Mouse (Mus musculus) midbrain, embryonic 16.5 days (tissue): ENCODE measurements around the gene Lsm2. TPM values are rescaled to one million over a fixed set of nuclear protein-coding genes. Genes with fewer than 3 reads are reported as not detected.
A peak's percentile ranks its signal among the peaks of the same experiment; 100 is the strongest.
"Not testable (repeated sequence)": the region's sequence is repeated elsewhere in the genome, so short reads cannot be mapped to it uniquely, and the experiment has no call there.

Experiments used
- ATAC-seq: fragments of 200-750 bp; cut with Nextera tagmentation; 2 replicates; pipeline ENCODE4 v1.8.0; 2017; ENCODE audit warnings: moderate TSS enrichment
- H3K27ac ChIP-seq: fragments of 300-500 bp; sonication (generic); 2 replicates; pipeline ENCODE4 v1.5.1; 2014; ENCODE audit warnings: mild to moderate bottlenecking, low read length, mixed read lengths
- H3K27me3 ChIP-seq: fragments of 300-500 bp; sonication (generic); 2 replicates; pipeline ENCODE4 v1.6.1; 2014; ENCODE audit warnings: low read depth, low read length, mixed read lengths; ENCODE audit not compliant: control insufficient read depth, insufficient read depth
- H3K36me3 ChIP-seq: fragments of 300-500 bp; sonication (generic); 2 replicates; pipeline ENCODE4 v1.6.1; 2014; ENCODE audit warnings: mild to moderate bottlenecking, low read length, moderate library complexity, mixed read lengths; ENCODE audit not compliant: control insufficient read depth, insufficient read depth
- H3K4me1 ChIP-seq: fragments of 300-500 bp; sonication (generic); 2 replicates; pipeline ENCODE4 v1.6.1; 2014; ENCODE audit warnings: mild to moderate bottlenecking, low read length, mixed read lengths; ENCODE audit not compliant: control insufficient read depth, insufficient read depth
- H3K4me2 ChIP-seq: fragments of 300-500 bp; sonication (generic); 2 replicates; pipeline ENCODE4 v1.6.1; 2014; ENCODE audit warnings: mild to moderate bottlenecking, low read length, mixed read lengths
- H3K4me3 ChIP-seq: fragments of 300-500 bp; sonication (generic); 2 replicates; pipeline ENCODE4 v1.5.1; 2014; ENCODE audit warnings: low read depth, mild to moderate bottlenecking, low read length, moderate library complexity, mixed read lengths
- H3K9ac ChIP-seq: fragments of 300-500 bp; sonication (generic); 2 replicates; pipeline ENCODE4 v1.6.1; 2014; ENCODE audit warnings: low read depth, low read length, mixed read lengths
- H3K9me3 ChIP-seq: fragments of 300-500 bp; sonication (generic); replicated peaks from 2 replicates; pipeline ENCODE4 v1.6.1; 2014; ENCODE audit warnings: mild to moderate bottlenecking, low read length, mixed read lengths; ENCODE audit not compliant: control insufficient read depth, poor library complexity, severe bottlenecking
- WGBS: fragments of 180-500 bp; shearing (Covaris S2); extraction: QIAGEN DNeasy Blood & Tissue Kit; methylation state at CpG from one replicate; pipeline ENCODE4 v1.1.7; 2014; 5-methylcytosine and 5-hydroxymethylcytosine counted together
- polyA plus RNA-seq: library from polyadenylated mRNA; unstranded; fragments of >200 nt; fragmentation: Nextera tagmentation; extraction: Ambion mirVana; gene quantifications from 2 replicates; pipeline ENCODE4 v1.2.1, GENCODE M21; 2015

Gene Lsm2
- polyA plus RNA-seq, 1 experiment from 2014 or later = 97.2 TPM

GRCm38 (mm10) chr17:35027277-35028068 lies 45.8 kb downstream of the Lsm2 start, which contains the start of gene Sapcd1:
Gene Sapcd1 (minus strand): TSS chr17:35028016.
- WGBS = 21% methylated on average over 13 of the region's 13 CpGs
- Histone ChIP-seq H3K4me1 (no peaks in the 10 kb centered on the region; the same call in 1 of the 2 replicates), H3K27me3 (no peaks in the 10 kb centered on the region), H3K4me3 (no peak within 1 kb of the TSS), H3K9ac (peak within 1 kb of the TSS; percentile 10; the same call in 1 of the 2 replicates), H3K36me3 (no peaks in the 10 kb centered on the region), H3K27ac (no peak within 1 kb of the TSS), H3K4me2 (no peak within 1 kb of the TSS), H3K9me3 (no peaks in the 10 kb centered on the region)
- ATAC-seq = peak; percentile 46

GRCm38 (mm10) chr17:35028315-35028714 lies 46.7 kb downstream of the Lsm2 start:
- Histone ChIP-seq H3K9ac (no peak overlapping the region), H3K9me3 (no peaks in the 10 kb centered on the region), H3K36me3 (no peaks in the 10 kb centered on the region), H3K4me2 (no peak overlapping the region), H3K4me1 (no peaks in the 10 kb centered on the region; the same call in 1 of the 2 replicates), H3K27me3 (no peaks in the 10 kb centered on the region), H3K4me3 (no peak overlapping the region), H3K27ac (no peak overlapping the region)
- WGBS = 86% methylated on average over 2 of the region's 2 CpGs
- ATAC-seq = no peak

DNA sequence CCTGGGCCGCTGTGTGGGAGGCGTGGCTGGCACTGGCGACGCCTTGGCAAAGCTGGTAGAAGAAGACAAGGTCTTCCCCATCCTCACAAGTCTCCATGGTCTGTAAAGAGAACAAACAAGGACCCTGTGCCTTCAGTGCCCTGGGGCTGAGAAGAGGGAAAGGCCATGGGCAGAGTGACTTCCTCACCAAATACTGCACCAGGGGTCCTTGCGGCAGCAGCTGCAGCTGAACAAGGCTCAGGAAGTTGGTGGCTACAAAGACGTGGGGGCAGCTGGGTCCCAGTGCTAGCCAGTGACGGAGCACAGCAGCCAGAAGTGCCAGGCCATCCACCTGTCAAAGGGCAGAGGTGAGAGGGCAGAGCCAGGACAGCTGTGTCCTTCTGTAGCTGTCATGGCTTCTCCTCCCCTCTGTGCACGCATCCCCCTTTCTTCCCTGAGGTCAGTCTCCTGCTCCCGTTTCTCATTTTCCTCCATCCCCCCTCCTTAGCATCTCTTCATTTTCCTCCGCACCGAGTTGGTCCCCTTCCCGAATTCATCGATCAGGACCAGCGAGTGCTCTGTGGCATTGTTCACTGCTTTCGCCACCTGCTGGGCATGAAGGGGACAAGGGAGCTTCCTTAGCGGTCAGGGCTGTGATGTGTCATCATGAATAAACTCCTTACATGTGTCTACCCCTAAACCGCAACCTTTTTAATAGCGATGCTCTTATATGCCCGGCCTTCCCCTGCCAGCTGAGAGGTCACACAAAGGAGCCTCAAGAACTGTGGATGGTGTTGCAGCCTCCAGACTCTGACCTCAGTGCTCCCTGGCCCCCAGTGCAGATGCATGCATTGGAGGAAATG lies 48.2 kb downstream of the Lsm2 start:
- 34% methylated on average over 19 of the region's 19 CpGs for WGBS
- no peak overlapping the region for H3K27ac ChIP-seq
- H3K4me3 ChIP-seq = 0 out of 2 replicates have a peak overlapping the region, but pooled peaks have one; percentile 10
- H3K9ac ChIP-seq = peak overlapping the region; percentile 43; the same call in 1 of the 2 replicates
- no peaks in the 10 kb centered on the region for H3K36me3 ChIP-seq
- H3K9me3 ChIP-seq = no peaks in the 10 kb centered on the region
- ATAC-seq = no peak
- peak overlapping the region; percentile 56 for H3K4me2 ChIP-seq
- H3K27me3 ChIP-seq = no peaks in the 10 kb centered on the region
- H3K4me1 ChIP-seq = no peaks in the 10 kb centered on the region; the same call in 1 of the 2 replicates

DNA sequence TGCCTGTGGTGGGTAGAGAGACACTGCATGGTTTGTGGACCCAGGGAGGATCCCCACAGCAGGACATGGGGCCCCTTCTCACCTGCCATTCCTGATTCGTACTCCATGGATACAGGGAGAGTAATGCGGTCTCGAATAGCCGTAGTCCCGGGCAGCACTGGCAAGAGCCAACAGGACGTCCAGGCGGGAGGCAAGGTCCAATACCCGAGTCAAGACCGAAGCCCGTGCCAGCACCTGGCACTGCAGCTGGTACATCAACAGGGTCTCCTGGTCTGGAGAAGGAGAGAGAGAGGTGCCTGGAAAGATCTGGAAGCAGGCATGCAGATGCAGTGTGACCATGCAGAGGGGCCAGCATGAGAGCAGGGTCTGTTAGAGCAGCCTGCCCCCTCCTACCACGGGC lies 49.6 kb downstream of the Lsm2 start:
- Histone ChIP-seq H3K4me2 (no peak overlapping the region), H3K27ac (no peak overlapping the region), H3K4me1 (no peaks in the 10 kb centered on the region; the same call in 1 of the 2 replicates), H3K27me3 (no peaks in the 10 kb centered on the region), H3K4me3 (no peak overlapping the region), H3K36me3 (no peaks in the 10 kb centered on the region), H3K9ac (no peak overlapping the region), H3K9me3 (no peaks in the 10 kb centered on the region)
- ATAC-seq = no peak
- 94% methylated on average over 11 of the region's 11 CpGs for WGBS

DNA sequence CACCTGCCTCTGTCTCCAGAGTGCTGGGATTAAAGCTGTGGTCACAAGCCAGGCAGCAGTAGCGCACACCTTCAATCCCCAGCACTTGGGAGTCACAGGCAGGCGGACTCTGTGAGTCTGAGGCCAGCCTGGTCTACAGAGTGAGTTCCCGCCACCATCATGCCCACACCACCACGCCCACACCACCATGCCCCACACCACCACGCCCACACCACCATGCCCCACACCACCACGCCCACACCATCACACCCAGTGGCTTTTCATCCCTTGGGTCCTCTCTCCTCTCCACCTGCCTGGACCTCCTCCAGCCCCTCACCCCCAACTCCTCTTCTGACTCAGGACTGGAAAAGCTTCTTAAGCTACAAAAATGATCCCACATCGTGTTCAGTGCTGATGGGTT lies 50.2 kb downstream of the Lsm2 start:
- no peaks in the 10 kb centered on the region; the same call in 1 of the 2 replicates for H3K4me1 ChIP-seq
- no peaks in the 10 kb centered on the region for H3K27me3 ChIP-seq
- H3K27ac ChIP-seq = no peak overlapping the region
- H3K9ac ChIP-seq = no peak overlapping the region
- WGBS = 84% methylated on average over 7 of the region's 7 CpGs
- no peaks in the 10 kb centered on the region for H3K9me3 ChIP-seq
- ATAC-seq = no peak
- H3K4me2 ChIP-seq = no peak overlapping the region
- H3K36me3 ChIP-seq = no peaks in the 10 kb centered on the region
- H3K4me3 ChIP-seq = no peak overlapping the region

- 72% methylated on average over 8 of the region's 8 CpGs for WGBS
- no peaks in the 10 kb centered on the region for H3K9me3 ChIP-seq
- H3K9ac ChIP-seq = no peak overlapping the region
- no peak overlapping the region for H3K27ac ChIP-seq
- H3K4me1 ChIP-seq = no peaks in the 10 kb centered on the region
- no peak overlapping the region for H3K4me3 ChIP-seq
- H3K27me3 ChIP-seq = no peaks in the 10 kb centered on the region
- ATAC-seq = no peak
- no peaks in the 10 kb centered on the region for H3K36me3 ChIP-seq
- H3K4me2 ChIP-seq = no peak overlapping the region
Observed at GRCm38 (mm10) chr17:35032323-35032870, 50.7 kb downstream of the Lsm2 start.

DNA sequence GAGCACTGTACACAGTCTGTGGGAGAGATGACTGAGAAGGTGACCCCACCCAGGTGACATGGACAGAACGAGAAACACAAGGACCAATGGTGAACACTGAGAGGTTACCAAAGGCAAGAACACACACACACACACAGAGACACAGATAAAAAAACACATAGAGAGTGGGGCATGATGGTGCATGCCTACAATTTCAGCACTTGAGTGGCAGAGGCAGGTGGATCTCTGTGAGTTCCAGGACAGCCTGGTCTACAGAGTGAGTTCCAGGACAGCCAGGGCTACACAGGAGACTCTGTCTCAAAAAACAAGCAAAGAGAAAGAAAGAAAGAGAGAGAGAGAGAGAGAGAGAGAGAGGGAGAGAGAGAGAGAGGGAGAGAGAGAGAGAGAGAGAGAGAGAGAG lies 52.0 kb downstream of the Lsm2 start:
- H3K4me2 ChIP-seq, H3K4me1 ChIP-seq, H3K27ac ChIP-seq, H3K9me3 ChIP-seq, ATAC-seq, H3K27me3 ChIP-seq, H3K4me3 ChIP-seq, H3K9ac ChIP-seq, H3K36me3 ChIP-seq: not testable (repeated sequence)
- 75% methylated on average over 1 of the region's 1 CpGs for WGBS

GRCm38 (mm10) chr17:35034896-35035295 lies 53.2 kb downstream of the Lsm2 start:
- Histone ChIP-seq H3K36me3 (no peaks in the 10 kb centered on the region), H3K4me1 (no peaks in the 10 kb centered on the region), H3K4me3 (no peak overlapping the region), H3K9me3 (no peaks in the 10 kb centered on the region), H3K9ac (no peak overlapping the region), H3K27me3 (no peaks in the 10 kb centered on the region), H3K4me2 (no peak overlapping the region), H3K27ac (no peak overlapping the region)
- WGBS = 77% methylated on average over 6 of the region's 6 CpGs
- ATAC-seq = no peak
